Mouse (Mus musculus): ENCODE results near the gene Dupd1. TPM values are rescaled to one million over a fixed set of nuclear protein-coding genes. Genes with fewer than 3 reads are reported as not detected.
A peak's percentile ranks its signal among the peaks of the same experiment; 100 is the strongest.
"Not testable (repeated sequence)": the region's sequence is repeated elsewhere in the genome, so short reads cannot be mapped to it uniquely, and the experiment has no call there.

Dupd1 gene
- total RNA-seq, 2 experiments from 2014 or later = 0.23 to 1.2 TPM

- no peak for DNase-seq
Observed at GRCm38 (mm10) chr14:21676223-21676622, 38.2 kb downstream of the Dupd1 start.

GRCm38 (mm10) chr14:21674471-21674870 lies 39.9 kb downstream of the Dupd1 start:
- no peak for DNase-seq

- DNase-seq = no peak
Observed at GRCm38 (mm10) chr14:21673100-21673499, 41.3 kb downstream of the Dupd1 start.

GRCm38 (mm10) chr14:21670422-21671006 lies 43.9 kb downstream of the Dupd1 start:
- not testable (repeated sequence) for DNase-seq

- DNase-seq = no peak
Observed at GRCm38 (mm10) chr14:21669633-21670421, 44.5 kb downstream of the Dupd1 start.

GRCm38 (mm10) chr14:21669218-21669617 lies 45.2 kb downstream of the Dupd1 start:
- no peak for DNase-seq

- DNase-seq = peak in 1 of 2 experiments; percentile 37
Observed at GRCm38 (mm10) chr14:21662465-21663142, 51.8 kb downstream of the Dupd1 start.

GRCm38 (mm10) chr14:21659652-21660051 lies 54.7 kb downstream of the Dupd1 start:
- DNase-seq = peak; percentile 49 to 76

- no peak for DNase-seq
Observed at GRCm38 (mm10) chr14:21659155-21659554, 55.2 kb downstream of the Dupd1 start.

- DNase-seq = no peak
Observed at GRCm38 (mm10) chr14:21653813-21654212, 60.6 kb downstream of the Dupd1 start.

GRCm38 (mm10) chr14:21640806-21641435 lies 73.5 kb downstream of the Dupd1 start:
- no peak for DNase-seq

- no peak for DNase-seq
Observed at GRCm38 (mm10) chr14:21636548-21636947, 77.8 kb downstream of the Dupd1 start.

- DNase-seq = no peak
Observed at GRCm38 (mm10) chr14:21631665-21632200, 82.6 kb downstream of the Dupd1 start.

Other genes with a start within 250 kb of the Dupd1 start
- gene Kat6b, start 233.1 kb downstream of the Dupd1 start, total RNA-seq (2021) = 10 to 100 TPM; 42.5 to 47.8 TPM
- 10 to 100 TPM; 49.9 to 60.7 TPM for gene Samd8, start 36.0 kb upstream of the Dupd1 start, total RNA-seq (2021)
- under 1 TPM; 0.33 to 0.63 TPM for gene Dusp13, start 36.6 kb upstream of the Dupd1 start, total RNA-seq (2021)
- gene Vdac2, start 110.7 kb upstream of the Dupd1 start, total RNA-seq (2021) = 100 to 1,000 TPM; 206 to 231 TPM
- 10 to 100 TPM; 54.8 to 83.5 TPM for gene Comtd1, start 134.4 kb upstream of the Dupd1 start, total RNA-seq (2021)

All from adrenal gland, postnatal 36 days (tissue).